Mouse (Mus musculus): ENCODE measurements at regions not wholly inside any gene's neighbourhood (a gene's known extent, or its start where the extent isn't known, plus 50 kb on each side); places are given as distances from the start of the nearest gene placed in this dataset.
A peak's percentile ranks its signal among the peaks of the same experiment; 100 is the strongest.

GRCm38 (mm10) chr1:83728810-83729209 is 320.8 kb upstream of the Sphkap start:
- TF ChIP-seq POLR2A (IDR thresholded peaks at IDR 0.05; ENCODE audit: borderline replicate concordance, extremely low read depth, insufficient read depth, insufficient read length): no peak
- WGBS: 77% methylated on average over 6 of the region's 6 CpGs
- Histone ChIP-seq H3K9me3 (ENCODE audit: control insufficient read depth, low read length) (no peaks in the 10 kb centered on the region), H3K27me3 (ENCODE audit: control insufficient read depth, insufficient read depth, low read length) (no peaks in the 10 kb centered on the region), H3K36me3 (ENCODE audit: control insufficient read depth, insufficient read depth, low read length) (no peaks in the 10 kb centered on the region), H3K27ac (replicated peaks; ENCODE audit: low read depth, low read length) (no peak overlapping the region), H3K4me3 (replicated peaks; ENCODE audit: low read length) (no peak overlapping the region), H3K9ac (ENCODE audit: low read depth, low read length, severe bottlenecking) (no peak overlapping the region), H3K4me2 (replicated peaks; ENCODE audit: low read depth, low read length, severe bottlenecking) (no peak overlapping the region), H3K4me1 (ENCODE audit: control insufficient read depth, insufficient read depth, low read length) (no peaks in the 10 kb centered on the region)
- ATAC-seq (ENCODE audit: low FRiP score, low read depth): no peak
- no peak for DNase-seq (ENCODE audit: low spot score)

DNA sequence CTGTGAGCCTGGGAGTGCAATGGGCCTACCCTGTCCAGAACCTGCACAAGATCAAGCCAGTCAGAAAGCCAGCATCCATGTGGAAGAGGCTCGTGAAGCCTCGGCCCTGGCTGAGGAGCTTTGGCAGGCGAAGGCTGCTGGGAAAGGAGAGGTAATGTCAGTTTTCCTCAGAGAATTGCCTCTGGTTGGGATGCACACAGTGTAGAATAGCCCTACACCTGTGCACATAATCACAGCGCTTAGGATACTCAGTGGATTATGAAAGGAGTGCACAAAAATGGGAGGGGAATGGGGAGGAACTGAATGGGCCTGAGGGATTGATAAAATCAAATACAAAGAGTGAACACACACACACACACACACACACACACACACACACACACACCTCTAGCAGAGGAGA is 319.9 kb upstream of the Sphkap start:
- Histone ChIP-seq H3K36me3 (ENCODE audit: control insufficient read depth, insufficient read depth, low read length) (no peaks in the 10 kb centered on the region), H3K27me3 (ENCODE audit: control insufficient read depth, insufficient read depth, low read length) (no peaks in the 10 kb centered on the region), H3K4me1 (ENCODE audit: control insufficient read depth, insufficient read depth, low read length) (no peaks in the 10 kb centered on the region), H3K4me2 (replicated peaks; ENCODE audit: low read depth, low read length, severe bottlenecking) (no peak overlapping the region), H3K9me3 (ENCODE audit: control insufficient read depth, low read length) (no peaks in the 10 kb centered on the region), H3K4me3 (replicated peaks; ENCODE audit: low read length) (no peak overlapping the region), H3K27ac (replicated peaks; ENCODE audit: low read depth, low read length) (no peak overlapping the region), H3K9ac (ENCODE audit: low read depth, low read length, severe bottlenecking) (no peak overlapping the region)
- no peak for DNase-seq (ENCODE audit: low spot score)
- ATAC-seq (ENCODE audit: low FRiP score, low read depth): no peak
- TF ChIP-seq POLR2A (IDR thresholded peaks at IDR 0.05; ENCODE audit: borderline replicate concordance, extremely low read depth, insufficient read depth, insufficient read length): no peak
- WGBS: 97% methylated on average over 4 of the region's 4 CpGs

GRCm38 (mm10) chr1:83727215-83727614 is 319.2 kb upstream of the Sphkap start:
- TF ChIP-seq POLR2A (IDR thresholded peaks at IDR 0.05; ENCODE audit: borderline replicate concordance, extremely low read depth, insufficient read depth, insufficient read length): no peak
- Histone ChIP-seq H3K27me3 (ENCODE audit: control insufficient read depth, insufficient read depth, low read length) (no peaks in the 10 kb centered on the region), H3K4me2 (replicated peaks; ENCODE audit: low read depth, low read length, severe bottlenecking) (no peak overlapping the region), H3K27ac (replicated peaks; ENCODE audit: low read depth, low read length) (no peak overlapping the region), H3K36me3 (ENCODE audit: control insufficient read depth, insufficient read depth, low read length) (no peaks in the 10 kb centered on the region), H3K9me3 (ENCODE audit: control insufficient read depth, low read length) (no peaks in the 10 kb centered on the region), H3K4me3 (replicated peaks; ENCODE audit: low read length) (no peak overlapping the region), H3K9ac (ENCODE audit: low read depth, low read length, severe bottlenecking) (no peak overlapping the region), H3K4me1 (ENCODE audit: control insufficient read depth, insufficient read depth, low read length) (no peaks in the 10 kb centered on the region)
- DNase-seq (ENCODE audit: low spot score) (peak; percentile 38), ATAC-seq (ENCODE audit: low FRiP score, low read depth) (no peak)
- WGBS: 78% methylated on average over 4 of the region's 4 CpGs

- H3K27me3 ChIP-seq (ENCODE audit: control insufficient read depth, insufficient read depth, low read length): no peaks in the 10 kb centered on the region
- H3K9me3 ChIP-seq (ENCODE audit: control insufficient read depth, low read length): no peaks in the 10 kb centered on the region
- H3K36me3 ChIP-seq (ENCODE audit: control insufficient read depth, insufficient read depth, low read length): no peaks in the 10 kb centered on the region
- no peak for TF ChIP-seq POLR2A (IDR thresholded peaks at IDR 0.05; ENCODE audit: borderline replicate concordance, extremely low read depth, insufficient read depth, insufficient read length)
- H3K4me1 ChIP-seq (ENCODE audit: control insufficient read depth, insufficient read depth, low read length): no peaks in the 10 kb centered on the region
- ATAC-seq (ENCODE audit: low FRiP score, low read depth) (no peak), DNase-seq (ENCODE audit: low spot score) (no peak)
- WGBS: 58% methylated on average over 1 of the region's 1 CpGs
- no peak overlapping the region for H3K4me3 ChIP-seq (replicated peaks; ENCODE audit: low read length)
- H3K4me2 ChIP-seq (replicated peaks; ENCODE audit: low read depth, low read length, severe bottlenecking): no peak overlapping the region
- no peak overlapping the region for H3K27ac ChIP-seq (replicated peaks; ENCODE audit: low read depth, low read length)
- H3K9ac ChIP-seq (ENCODE audit: low read depth, low read length, severe bottlenecking): no peak overlapping the region
Observed at GRCm38 (mm10) chr1:83723096-83723495, 315.1 kb upstream of the Sphkap start.

- Histone ChIP-seq H3K27me3 (ENCODE audit: control insufficient read depth, insufficient read depth, low read length) (no peaks in the 10 kb centered on the region), H3K36me3 (ENCODE audit: control insufficient read depth, insufficient read depth, low read length) (no peaks in the 10 kb centered on the region), H3K4me3 (replicated peaks; ENCODE audit: low read length) (no peak overlapping the region), H3K4me1 (ENCODE audit: control insufficient read depth, insufficient read depth, low read length) (no peaks in the 10 kb centered on the region), H3K9ac (ENCODE audit: low read depth, low read length, severe bottlenecking) (no peak overlapping the region), H3K9me3 (ENCODE audit: control insufficient read depth, low read length) (no peaks in the 10 kb centered on the region), H3K4me2 (replicated peaks; ENCODE audit: low read depth, low read length, severe bottlenecking) (no peak overlapping the region), H3K27ac (replicated peaks; ENCODE audit: low read depth, low read length) (no peak overlapping the region)
- WGBS: 78% methylated on average over 1 of the region's 1 CpGs
- no peak for TF ChIP-seq POLR2A (IDR thresholded peaks at IDR 0.05; ENCODE audit: borderline replicate concordance, extremely low read depth, insufficient read depth, insufficient read length)
- DNase-seq (ENCODE audit: low spot score): no peak
- no peak for ATAC-seq (ENCODE audit: low FRiP score, low read depth)
Observed at GRCm38 (mm10) chr1:83720166-83720565, 312.2 kb upstream of the Sphkap start.

DNA sequence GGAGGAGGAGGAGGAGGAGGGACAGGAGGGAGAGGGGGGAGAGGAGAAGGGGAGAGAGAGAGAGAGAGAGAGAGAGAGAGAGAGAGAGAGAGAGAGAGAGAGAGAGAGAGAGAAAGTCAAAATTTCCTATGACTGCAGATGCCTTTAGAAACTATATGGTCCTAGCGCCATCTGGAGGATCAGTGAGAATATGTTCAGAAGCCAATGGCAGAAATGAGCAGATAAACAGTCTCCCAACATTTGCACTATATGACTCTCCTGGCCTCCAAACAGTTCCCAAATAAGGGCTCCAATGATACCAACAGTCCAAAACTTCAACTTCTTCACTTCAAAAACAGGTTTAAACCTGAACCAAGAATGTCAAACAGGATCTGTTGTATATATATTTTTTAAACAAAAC is 309.1 kb upstream of the Sphkap start:
- DNase-seq (ENCODE audit: low spot score) (peak; percentile 76), ATAC-seq (ENCODE audit: low FRiP score, low read depth) (no peak)
- WGBS: 0% methylated on average over 1 of the region's 1 CpGs
- H3K36me3 ChIP-seq (ENCODE audit: control insufficient read depth, insufficient read depth, low read length): no peaks in the 10 kb centered on the region
- H3K4me3 ChIP-seq (replicated peaks; ENCODE audit: low read length): no peak overlapping the region
- H3K4me2 ChIP-seq (replicated peaks; ENCODE audit: low read depth, low read length, severe bottlenecking): no peak overlapping the region
- no peak for TF ChIP-seq POLR2A (IDR thresholded peaks at IDR 0.05; ENCODE audit: borderline replicate concordance, extremely low read depth, insufficient read depth, insufficient read length)
- H3K9ac ChIP-seq (ENCODE audit: low read depth, low read length, severe bottlenecking): no peak overlapping the region
- H3K27ac ChIP-seq (replicated peaks; ENCODE audit: low read depth, low read length): no peak overlapping the region
- H3K9me3 ChIP-seq (ENCODE audit: control insufficient read depth, low read length): no peaks in the 10 kb centered on the region
- no peaks in the 10 kb centered on the region for H3K4me1 ChIP-seq (ENCODE audit: control insufficient read depth, insufficient read depth, low read length)
- no peaks in the 10 kb centered on the region for H3K27me3 ChIP-seq (ENCODE audit: control insufficient read depth, insufficient read depth, low read length)
